9 mouse cellular contexts compared by ENCODE assay signal in the genomic region with DNA sequence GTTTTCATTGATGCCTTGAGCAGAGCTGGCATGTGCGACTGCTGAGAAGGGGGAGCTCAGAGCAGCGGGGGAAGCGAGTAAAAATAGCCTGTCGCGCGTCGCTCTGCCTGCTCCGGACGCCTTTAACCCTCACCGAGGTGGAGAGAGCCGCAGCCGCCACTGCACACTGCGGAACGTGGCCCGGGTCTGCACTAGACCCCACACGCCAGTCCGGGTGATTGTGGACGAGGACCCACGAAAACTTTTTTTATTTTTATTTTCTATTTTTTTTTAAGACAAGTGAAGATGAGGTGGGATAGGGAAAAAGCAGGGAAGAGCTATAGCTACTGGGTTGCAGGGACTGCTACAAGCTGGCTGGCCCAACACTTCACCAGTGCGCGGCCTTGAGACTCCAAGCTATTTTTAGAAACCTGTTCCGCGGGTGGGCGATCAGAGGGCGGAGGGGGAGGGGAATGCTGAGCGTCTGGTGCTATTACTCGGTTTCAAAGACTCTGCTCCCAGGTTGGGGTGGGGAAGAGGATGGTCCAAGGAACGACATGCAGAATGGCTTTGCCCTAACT. TPM values are rescaled to one million over a fixed set of nuclear protein-coding genes. Genes with fewer than 3 reads are reported as not detected.
DNase-seq lines count a peak whose midpoint lies in the region; ATAC-seq lines count a peak whose summit lies in the region.
"Had no signal": no experiment of that assay in that cellular context is flagged by ENCODE, and none has a peak within 500 bp of the region (broad histone marks: within the 10 kb centered on the region; RNA-seq: fewer than 3 reads in every experiment).

No protein-coding gene starts in this region.

- ATAC-seq in lung, embryonic 15.5 days (ENCODE audit: borderline replicate concordance, extremely low read depth, low FRiP score, low TSS enrichment): no peak
- ATAC-seq in forebrain, embryonic 13.5 days: peak; percentile 75
- ATAC-seq in neural tube, embryonic 13.5 days (ENCODE audit: low read depth): peak; percentile 62

- DNase-seq in lung, postnatal 10 days: no peak
- peak; percentile 34 to 53 for DNase-seq in layer of hippocampus, postnatal 10 days (ENCODE audit: low spot score in 2 of 2)
- DNase-seq in liver: no peak
- no peak for DNase-seq in spleen, adult 12 weeks (ENCODE audit: low spot score)
- DNase-seq in gastrocnemius, postnatal 25 days: no peak

- WGBS in lung, embryonic 15.5 days: under 1% methylated on average over 28 of the region's 28 CpGs
- WGBS in forebrain, embryonic 13.5 days: under 1% methylated on average over 28 of the region's 28 CpGs
- under 1% methylated on average over 28 of the region's 28 CpGs for WGBS in neural tube, embryonic 13.5 days

- no peaks in the 10 kb centered on the region for H3K9me3 ChIP-seq in lung, embryonic 15.5 days
- H3K9me3 ChIP-seq in forebrain, embryonic 13.5 days (replicated peaks): no peaks in the 10 kb centered on the region
- no peaks in the 10 kb centered on the region for H3K9me3 ChIP-seq in neural tube, embryonic 13.5 days

- H3K4me1 ChIP-seq in lung, embryonic 15.5 days: peaks cover 24% of the 10 kb centered on the region
- H3K4me1 ChIP-seq in forebrain, embryonic 13.5 days: peaks cover 48% of the 10 kb centered on the region
- peaks cover 71% of the 10 kb centered on the region for H3K4me1 ChIP-seq in neural tube, embryonic 13.5 days (replicated peaks)

- H3K4me3 ChIP-seq in lung, embryonic 15.5 days: no peak overlapping the region
- H3K4me3 ChIP-seq in forebrain, embryonic 13.5 days: peak overlapping the region; percentile 67
- H3K4me3 ChIP-seq in neural tube, embryonic 13.5 days: peak overlapping the region; percentile 76

- no peak overlapping the region for H3K27ac ChIP-seq in lung, embryonic 15.5 days
- H3K27ac ChIP-seq in forebrain, embryonic 13.5 days: peak overlapping the region; percentile 65
- peak overlapping the region; percentile 89 for H3K27ac ChIP-seq in neural tube, embryonic 13.5 days (replicated peaks)

- no peak overlapping the region for H3K9ac ChIP-seq in lung, embryonic 15.5 days
- peak overlapping the region; percentile 74 for H3K9ac ChIP-seq in forebrain, embryonic 13.5 days
- H3K9ac ChIP-seq in neural tube, embryonic 13.5 days: peak overlapping the region; percentile 86

- H3K27me3 ChIP-seq in lung, embryonic 15.5 days: peaks cover 84% of the 10 kb centered on the region
- peaks cover 59% of the 10 kb centered on the region for H3K27me3 ChIP-seq in forebrain, embryonic 13.5 days
- H3K27me3 ChIP-seq in neural tube, embryonic 13.5 days: peaks cover 16% of the 10 kb centered on the region

- no peaks in the 10 kb centered on the region for H3K36me3 ChIP-seq in lung, embryonic 15.5 days
- H3K36me3 ChIP-seq in forebrain, embryonic 13.5 days (ENCODE audit: poor library complexity, severe bottlenecking): no peaks in the 10 kb centered on the region
- no peaks in the 10 kb centered on the region for H3K36me3 ChIP-seq in neural tube, embryonic 13.5 days

- H3K4me2 ChIP-seq in lung, embryonic 15.5 days: peak overlapping the region; percentile 26
- H3K4me2 ChIP-seq in forebrain, embryonic 13.5 days: peak overlapping the region; percentile 96
- H3K4me2 ChIP-seq in neural tube, embryonic 13.5 days: peak overlapping the region; percentile 83

RNA-seq across cellular contexts. Expression of gene Prmt8, which starts 2.6 kb away (rescaled TPM):
- polyA plus RNA-seq in lung, embryonic 15.5 days (2015; fragmentation: Nextera tagmentation; extraction: Ambion mirVana): not detected in 2 replicates
- 20.3 and 22.1 TPM in 2 replicates for polyA plus RNA-seq in forebrain, embryonic 13.5 days (2015; fragmentation: Nextera tagmentation; extraction: Ambion mirVana)
- 10 to 100 TPM; 81.0 to 84.0 TPM for total RNA-seq in layer of hippocampus, postnatal 10 days (2021)
- polyA plus RNA-seq in neural tube, embryonic 13.5 days (2015; fragmentation: Nextera tagmentation; extraction: Ambion mirVana): 39.9 and 40.9 TPM in 2 replicates
- total RNA-seq in gastrocnemius, postnatal 25 days (2021): not detected
- total RNA-seq: hematopoietic stem cell, adult 5-6 weeks had no signal

Comparison
In these comparisons a context has a peak if more than half of its experiments do, and no peak if none do; other contexts are left out.
1. H3K4me2 ChIP-seq: peak in every context shown above with its lines; median percentile 96 in forebrain, embryonic 13.5 days; 83 in neural tube, embryonic 13.5 days; 26 in lung, embryonic 15.5 days.
2. DNase-seq: peak in layer of hippocampus, postnatal 10 days (2 of 2); none in lung, postnatal 10 days (single experiment), liver (single experiment), spleen, adult 12 weeks (single experiment) and gastrocnemius, postnatal 25 days (single experiment).
3. RNA of gene Prmt8, which starts 2.6 kb away (polyA plus RNA-seq): 39.9 to 40.9 TPM in neural tube, embryonic 13.5 days and 20.3 to 22.1 TPM in forebrain, embryonic 13.5 days; not detected in lung, embryonic 15.5 days; every median in the first group is over 10 times any median in the second.